Mouse (Mus musculus): ENCODE results near the gene Rmi1.

DNA sequence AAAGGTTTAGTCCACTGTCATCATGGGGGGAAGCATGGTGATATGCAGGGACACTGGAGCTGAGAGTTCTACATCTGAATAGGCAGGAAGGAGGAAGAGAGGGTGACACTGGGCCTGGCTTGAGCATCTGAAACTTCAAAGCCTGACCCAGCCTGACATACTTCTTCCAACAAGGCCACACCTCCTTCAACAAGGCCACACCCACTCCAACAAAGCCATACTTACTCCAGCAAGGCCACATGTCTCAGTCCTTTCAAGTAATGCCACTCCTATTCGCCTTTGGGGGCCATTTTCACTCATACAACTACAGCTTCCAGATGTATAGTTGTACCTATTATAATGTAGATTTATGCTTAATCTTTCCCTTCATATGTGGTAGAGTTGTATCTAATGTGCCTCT lies 34.4 kb upstream of the Rmi1 start:
- no peak for TF ChIP-seq POLR2A (IDR thresholded peaks at IDR 0.05; ENCODE audit: insufficient read depth, low read length)
- TF ChIP-seq EP300 (IDR thresholded peaks at IDR 0.05; ENCODE audit: insufficient read depth, low read depth, low read length) = no peak
- TF ChIP-seq CTCF (IDR thresholded peaks at IDR 0.05; ENCODE audit: low read depth, low read length) = no peak

Data from ES-Bruce4 (cell line).